Mouse (Mus musculus): ENCODE results near the gene Syngr2. TPM values are rescaled to one million over a fixed set of nuclear protein-coding genes. Genes with fewer than 3 reads are reported as not detected.

The Syngr2 gene
- total RNA-seq, 2 experiments from 2014 or later: 182 to 192 TPM

GRCm38 (mm10) chr11:117863174-117863856 lies 53.8 kb downstream of the Syngr2 start:
- DNase-seq (ENCODE audit: low spot score): no peak

Other genes with a start within 250 kb of the Syngr2 start
- 10 to 100 TPM; 20.2 to 20.5 TPM for gene Tnrc6c, start 155.4 kb upstream of the Syngr2 start, total RNA-seq (2021)
- gene Tmc8, start 27.6 kb upstream of the Syngr2 start, total RNA-seq (2021): under 1 TPM; 0.64 to 0.78 TPM
- 1 to 10 TPM; 2.5 to 4.9 TPM for gene Tmc6, start 27.5 kb upstream of the Syngr2 start, total RNA-seq (2021)
- not detected for gene 6030468B19Rik, start 12.0 kb upstream of the Syngr2 start, total RNA-seq (2021)
- under 1 TPM; 0.47 to 0.68 TPM for gene Gm20708, start within 50 bp of the Syngr2 start, total RNA-seq (2021)
- 1 to 10 TPM; 2.8 to 4.5 TPM for gene Afmid, start 16.3 kb downstream of the Syngr2 start, total RNA-seq (2021)
- gene Tk1, start 16.4 kb downstream of the Syngr2 start, total RNA-seq (2021): 1 to 10 TPM; 3.0 to 4.7 TPM
- gene Birc5, start 39.6 kb downstream of the Syngr2 start, total RNA-seq (2021): not detected
- not detected for gene Tmem235, start 51.1 kb downstream of the Syngr2 start, total RNA-seq (2021)
- gene Tha1, start 63.8 kb downstream of the Syngr2 start, total RNA-seq (2021): 1 to 10 TPM; 3.6 to 4.3 TPM
- gene Socs3, start 160.4 kb downstream of the Syngr2 start, total RNA-seq (2021): 1 to 10 TPM; 3.1 to 6.6 TPM
- 10 to 100 TPM; 17.6 to 18.5 TPM for gene Pgs1, start 176.6 kb downstream of the Syngr2 start, total RNA-seq (2021)